Mouse (Mus musculus) testis, adult 2 months (tissue): ENCODE results near the gene Gm36028. TPM values are rescaled to one million over a fixed set of nuclear protein-coding genes. Genes with fewer than 3 reads are reported as not detected.
A peak's percentile ranks its signal among the peaks of the same experiment; 100 is the strongest.

Source experiments
- H3K27ac ChIP-seq: fragments of 200-500 bp; 2 replicates; pipeline ENCODE4 v1.5.1; 2012; ENCODE audit warnings: low read depth, low read length; ENCODE audit not compliant: control insufficient read depth, insufficient read depth
- H3K27me3 ChIP-seq: fragments of 200-500 bp; 2 replicates; pipeline ENCODE4 v1.6.1; 2012; ENCODE audit warnings: mild to moderate bottlenecking, low read length, moderate library complexity; ENCODE audit not compliant: control insufficient read depth, insufficient read depth
- H3K36me3 ChIP-seq: fragments of 200-500 bp; 2 replicates; pipeline ENCODE4 v1.6.1; 2012; ENCODE audit warnings: mild to moderate bottlenecking, low read length; ENCODE audit not compliant: control insufficient read depth, insufficient read depth
- H3K4me1 ChIP-seq: fragments of 200-500 bp; 2 replicates; pipeline ENCODE4 v1.6.1; 2012; ENCODE audit warnings: low read length; ENCODE audit not compliant: control insufficient read depth, insufficient read depth
- H3K4me3 ChIP-seq: fragments of 200-500 bp; 2 replicates; pipeline ENCODE4 v1.5.1; 2012; ENCODE audit warnings: low read depth, mild to moderate bottlenecking, low read length, moderate library complexity, mixed read lengths; ENCODE audit not compliant: control insufficient read depth
- CTCF ChIP-seq: fragments of 200-500 bp; IDR thresholded peaks from 2 replicates; pipeline ENCODE4 v1.5.1; 2012; ENCODE audit warnings: low read depth, mild to moderate bottlenecking, inconsistent platforms, low read length, moderate library complexity; ENCODE audit not compliant: control insufficient read depth, insufficient read depth, insufficient replicate concordance
- POLR2A ChIP-seq: fragments of 200-500 bp; IDR thresholded peaks from 2 replicates; pipeline ENCODE4 v1.6.1; 2012; ENCODE audit warnings: low read depth, mild to moderate bottlenecking, inconsistent platforms, low read length, moderate library complexity; ENCODE audit not compliant: control insufficient read depth
- polyA plus RNA-seq: library from polyadenylated mRNA; depleted of rRNA; stranded (reverse); fragments of >200 nt; gene quantifications from 2 replicates; pipeline ENCODE4 v1.2.3, GENCODE M21; 2012

Gene Gm36028
- polyA plus RNA-seq, 1 experiment, result 1.2 TPM

DNA sequence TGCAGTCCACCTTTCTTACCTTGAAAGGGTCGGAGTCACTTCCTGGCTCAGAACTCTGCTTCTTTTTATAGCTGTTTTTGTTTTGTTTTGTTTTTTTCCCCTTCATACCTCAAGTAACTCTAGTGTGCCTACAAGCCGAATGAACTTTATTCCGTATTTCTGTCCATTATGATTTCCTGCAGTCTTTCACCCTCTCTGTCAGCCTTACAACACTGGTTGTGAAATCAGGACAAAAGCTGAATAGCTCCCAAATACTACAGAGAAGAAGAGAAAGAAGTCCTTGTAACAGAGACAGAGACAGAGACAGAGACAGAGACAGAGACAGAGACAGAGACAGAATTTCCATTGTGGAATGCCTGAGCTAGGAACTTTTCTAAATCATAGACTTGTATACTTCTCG is 43.0 kb downstream of the Gm36028 start:
- Histone ChIP-seq H3K36me3 (no peaks in the 10 kb centered on the region), H3K27me3 (no peaks in the 10 kb centered on the region), H3K4me3 (no peak overlapping the region), H3K4me1 (peaks cover 14% of the 10 kb centered on the region), H3K27ac (no peak overlapping the region)
- no peak for TF ChIP-seq POLR2A
- TF ChIP-seq CTCF, result no peak

DNA sequence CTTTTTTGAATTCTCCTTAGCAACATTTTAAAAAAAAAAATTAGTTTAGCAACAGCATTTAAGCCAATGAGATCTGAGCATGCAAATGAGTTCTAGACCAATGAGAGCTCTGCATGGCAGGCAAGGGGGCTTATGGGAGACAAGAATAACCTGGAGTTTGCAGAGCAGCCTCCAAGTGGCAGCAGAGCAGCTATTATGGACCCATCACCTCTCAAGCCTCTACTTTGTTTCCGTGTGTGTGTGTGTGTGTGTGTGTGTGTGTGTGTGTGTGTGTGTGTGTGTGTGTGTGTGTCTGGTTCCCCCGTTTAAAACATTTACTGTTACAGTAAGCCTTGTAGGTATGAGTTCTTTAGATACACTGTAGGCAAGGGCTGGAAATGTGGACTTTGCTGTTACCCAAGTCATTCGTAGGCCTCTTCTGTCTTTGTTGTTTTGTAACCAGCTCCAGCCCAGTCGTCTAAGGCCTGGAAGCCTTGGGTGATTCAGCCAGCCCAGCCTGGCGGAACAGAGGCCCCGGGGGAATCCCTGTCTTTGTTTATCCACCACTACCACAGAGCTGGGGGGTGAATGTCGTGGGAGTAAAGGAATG is 46.5 kb downstream of the Gm36028 start:
- Histone ChIP-seq H3K27ac (peak overlapping the region; percentile 68), H3K4me1 (peaks cover 16% of the 10 kb centered on the region), H3K36me3 (no peaks in the 10 kb centered on the region), H3K27me3 (no peaks in the 10 kb centered on the region), H3K4me3 (no peak overlapping the region; the same call in 1 of the 2 replicates)
- TF ChIP-seq CTCF (peak; percentile 18; the same call in 1 of the 2 replicates), POLR2A (no peak)

DNA sequence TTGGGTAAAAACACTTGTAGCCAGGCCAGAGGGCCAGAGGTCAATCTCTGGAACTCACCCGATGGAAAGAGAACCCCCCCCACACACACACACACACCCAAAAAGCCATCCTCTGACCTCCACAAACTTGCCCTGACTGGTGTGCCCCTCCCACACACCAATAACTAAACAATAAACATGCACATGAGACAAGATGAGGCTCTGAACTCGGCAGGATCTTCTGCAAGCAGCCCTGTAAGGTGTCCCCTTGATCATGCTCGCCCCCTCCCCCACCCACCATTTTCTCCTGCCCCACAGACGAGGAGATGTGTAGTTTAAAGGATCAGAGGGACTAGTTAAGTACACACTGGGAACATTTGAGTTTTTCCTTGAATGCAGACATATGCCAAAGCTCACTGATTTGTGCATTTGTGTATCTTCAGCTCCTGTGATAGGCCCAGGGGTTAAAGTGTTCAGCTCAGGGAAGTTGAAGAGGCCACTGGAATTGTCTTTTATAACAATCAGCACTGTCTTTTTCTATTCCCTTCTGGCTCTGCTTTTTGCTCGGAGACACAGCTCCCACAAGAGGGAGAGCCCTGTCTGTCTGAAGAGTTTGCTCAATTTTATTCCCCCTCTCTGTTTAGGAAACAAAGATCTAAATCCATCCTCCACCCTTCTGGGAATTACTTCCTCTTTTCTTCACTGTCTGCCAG is 47.1 kb downstream of the Gm36028 start:
- no peaks in the 10 kb centered on the region for H3K27me3 ChIP-seq
- H3K4me3 ChIP-seq, result no peak overlapping the region
- H3K36me3 ChIP-seq, result no peaks in the 10 kb centered on the region
- peaks cover 16% of the 10 kb centered on the region for H3K4me1 ChIP-seq
- TF ChIP-seq POLR2A (no peak), CTCF (no peak)
- 0 out of 2 replicates have a peak overlapping the region, but pooled peaks have one; percentile 26 for H3K27ac ChIP-seq

DNA sequence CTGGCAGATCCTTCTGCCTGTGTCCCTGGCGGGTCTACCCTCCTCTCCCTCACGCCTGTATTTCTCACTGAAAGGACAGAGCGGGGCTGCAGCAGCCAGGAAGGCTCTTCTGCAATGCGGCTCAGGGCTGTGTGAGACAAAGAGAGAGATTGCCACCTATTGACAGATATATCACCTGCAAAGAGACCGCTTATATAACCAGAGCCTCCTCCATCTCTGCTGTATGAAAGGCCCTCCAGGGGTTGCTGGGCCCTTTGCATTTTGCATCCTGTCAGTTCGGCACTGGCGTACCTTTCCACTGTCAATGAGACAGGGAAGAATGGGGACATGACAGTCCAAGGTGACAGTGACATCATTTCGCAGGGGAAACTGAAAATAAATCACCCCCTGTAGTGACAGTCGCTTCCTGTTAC is 48.5 kb downstream of the Gm36028 start:
- Histone ChIP-seq H3K27me3 (no peaks in the 10 kb centered on the region), H3K4me3 (no peak overlapping the region), H3K27ac (no peak overlapping the region), H3K36me3 (no peaks in the 10 kb centered on the region), H3K4me1 (peaks cover 16% of the 10 kb centered on the region)
- no peak for TF ChIP-seq POLR2A
- peak; percentile 14; the same call in 1 of the 2 replicates for TF ChIP-seq CTCF

DNA sequence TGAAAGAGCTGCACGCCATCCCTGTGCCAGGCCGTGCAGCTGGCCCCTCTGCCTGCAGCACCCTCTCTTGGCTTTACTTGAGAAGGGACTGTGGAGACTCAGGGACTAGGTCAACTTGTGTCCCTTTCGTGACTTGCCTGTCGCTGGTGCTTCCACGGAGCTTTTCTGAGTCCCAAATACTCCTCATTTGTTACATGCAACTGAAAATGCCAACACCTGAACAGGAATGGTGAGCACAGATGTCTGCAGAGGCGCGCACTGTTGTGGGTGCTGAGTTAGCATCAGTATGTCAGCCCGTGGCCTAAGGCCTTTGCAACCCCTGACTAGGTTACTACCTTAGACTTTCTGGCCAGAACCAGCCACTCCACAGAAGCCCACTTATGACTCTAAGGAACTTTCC is 49.1 kb downstream of the Gm36028 start:
- TF ChIP-seq CTCF (no peak), POLR2A (no peak)
- Histone ChIP-seq H3K36me3 (no peaks in the 10 kb centered on the region), H3K4me3 (no peak overlapping the region), H3K27ac (no peak overlapping the region), H3K27me3 (no peaks in the 10 kb centered on the region), H3K4me1 (peaks cover 16% of the 10 kb centered on the region)

- Histone ChIP-seq H3K27ac (peak overlapping the region; percentile 9; the same call in 1 of the 2 replicates), H3K27me3 (no peaks in the 10 kb centered on the region), H3K4me3 (no peak overlapping the region), H3K4me1 (peaks cover 8% of the 10 kb centered on the region), H3K36me3 (no peaks in the 10 kb centered on the region)
- no peak for TF ChIP-seq POLR2A
- TF ChIP-seq CTCF, result no peak
Observed at GRCm38 (mm10) chr16:37809623-37809992, 51.3 kb downstream of the Gm36028 start.

DNA sequence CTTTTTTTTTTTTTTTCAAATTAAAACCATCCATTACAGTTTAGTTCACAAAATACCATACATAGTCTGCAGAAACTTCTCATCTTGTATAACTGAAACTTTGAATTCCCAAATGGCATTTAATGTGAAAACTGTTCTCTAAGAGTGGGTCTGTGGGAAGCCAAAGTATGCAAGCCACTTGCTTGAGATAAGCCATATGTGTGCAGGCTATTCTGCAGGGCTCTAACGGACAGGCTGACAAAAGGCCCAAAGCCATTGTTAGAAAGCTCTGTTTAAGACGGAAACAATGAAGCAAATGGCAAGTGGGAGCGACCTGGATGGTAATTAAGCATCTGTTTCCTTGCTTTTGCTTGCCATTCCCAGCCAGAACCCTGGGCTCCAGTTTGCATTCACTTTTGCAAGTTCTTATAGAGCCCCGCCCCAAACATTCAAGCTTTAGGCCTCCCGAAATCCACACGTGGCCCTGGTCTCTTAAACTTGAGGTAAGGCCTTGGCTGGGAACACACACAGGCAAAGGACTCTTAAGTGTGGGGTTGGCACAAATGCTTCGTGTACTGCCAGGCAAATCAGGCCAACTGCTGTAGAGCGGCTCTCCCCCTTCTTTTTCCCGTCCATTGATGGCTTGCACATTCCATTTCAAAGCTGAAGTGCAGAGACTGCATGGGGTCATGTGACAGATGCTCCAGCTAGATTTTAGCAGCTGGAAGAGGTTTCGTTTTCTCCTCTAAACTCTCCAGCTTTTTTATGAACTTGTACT is 51.9 kb downstream of the Gm36028 start:
- no peak for TF ChIP-seq POLR2A
- TF ChIP-seq CTCF, result no peak
- H3K27ac ChIP-seq, result peak overlapping the region; percentile 27; the same call in 1 of the 2 replicates
- no peaks in the 10 kb centered on the region for H3K36me3 ChIP-seq
- H3K4me1 ChIP-seq, result peaks cover 5% of the 10 kb centered on the region; the same call in 1 of the 2 replicates
- no peaks in the 10 kb centered on the region for H3K27me3 ChIP-seq
- H3K4me3 ChIP-seq, result no peak overlapping the region
